ENCODE assay signal across 12 mouse cellular contexts in genomic region chr10:122681085-122681408, GRCm38 (mm10). TPM values are rescaled to one million over a fixed set of nuclear protein-coding genes. Genes with fewer than 3 reads are reported as not detected.
DNase-seq lines count a peak whose midpoint lies in the region; ATAC-seq and TF ChIP-seq lines count a peak whose summit lies in the region.
"Had no signal": no experiment of that assay in that cellular context is flagged by ENCODE, and none has a peak within 500 bp of the region (broad histone marks: within the 10 kb centered on the region; RNA-seq: fewer than 3 reads in every experiment).

No protein-coding gene starts in this region.

- H3K4me2 ChIP-seq in hindbrain, embryonic 13.5 days: peak overlapping the region; percentile 31; the same call in 1 of the 2 replicates

- intact Hi-C loops in gastrocnemius, adult 2 months (cut with DNase I): no loop called here

- 24% methylated on average over 4 of the region's 4 CpGs for WGBS in embryonic facial prominence, embryonic 10.5 days
- 26% methylated on average over 4 of the region's 4 CpGs for WGBS in hindbrain, embryonic 13.5 days

- H3K4me3 ChIP-seq in layer of hippocampus, adult 2 months: no peak overlapping the region
- H3K4me3 ChIP-seq in embryonic facial prominence, embryonic 10.5 days: peak overlapping the region; percentile 75; the same call in 1 of the 2 replicates
- H3K4me3 ChIP-seq in hindbrain, embryonic 13.5 days: peak overlapping the region; percentile 14; the same call in 1 of the 2 replicates
- no peak overlapping the region for H3K4me3 ChIP-seq in gastrocnemius, adult 2 months

- peaks cover 46% of the 10 kb centered on the region for H3K27me3 ChIP-seq in embryonic facial prominence, embryonic 10.5 days (replicated peaks; ENCODE audit: low read depth, poor library complexity, severe bottlenecking)
- H3K27me3 ChIP-seq in hindbrain, embryonic 13.5 days: peaks cover 12% of the 10 kb centered on the region; the same call in 1 of the 2 replicates

- 0 out of 2 replicates have a peak overlapping the region, but pooled peaks have one; percentile 43 for H3K9ac ChIP-seq in hindbrain, embryonic 13.5 days
- H3K9ac ChIP-seq: embryonic facial prominence, embryonic 15.5 days; limb, embryonic 12.5 days; liver, embryonic 15.5 days had no signal

- H3K27ac ChIP-seq in layer of hippocampus, adult 2 months: peak overlapping the region; percentile 36; the same call in 1 of the 2 replicates
- H3K27ac ChIP-seq in embryonic facial prominence, embryonic 10.5 days (replicated peaks): no peak overlapping the region
- H3K27ac ChIP-seq in hindbrain, embryonic 13.5 days: no peak overlapping the region
- no peak overlapping the region for H3K27ac ChIP-seq in gastrocnemius, adult 2 months
- H3K27ac ChIP-seq: embryonic facial prominence, embryonic 15.5 days; limb, embryonic 12.5 days; liver, embryonic 15.5 days had no signal

- no peak for TF ChIP-seq CTCF in layer of hippocampus, adult 2 months (conservative IDR thresholded peaks at IDR 0.05)
- TF ChIP-seq CTCF in gastrocnemius, adult 2 months (IDR thresholded peaks at IDR 0.05): no peak

- no peak for ATAC-seq in hindbrain, embryonic 13.5 days (ENCODE audit: low FRiP score)

- H3K4me1 ChIP-seq in embryonic facial prominence, embryonic 10.5 days: peaks cover 24% of the 10 kb centered on the region
- peaks cover 26% of the 10 kb centered on the region for H3K4me1 ChIP-seq in hindbrain, embryonic 13.5 days (replicated peaks)

- no peaks in the 10 kb centered on the region for H3K9me3 ChIP-seq in embryonic facial prominence, embryonic 10.5 days
- no peaks in the 10 kb centered on the region for H3K9me3 ChIP-seq in hindbrain, embryonic 13.5 days
- H3K9me3 ChIP-seq: embryonic facial prominence, embryonic 15.5 days; limb, embryonic 12.5 days; liver, embryonic 15.5 days had no signal

- no peaks in the 10 kb centered on the region for H3K36me3 ChIP-seq in embryonic facial prominence, embryonic 10.5 days (replicated peaks)
- no peaks in the 10 kb centered on the region for H3K36me3 ChIP-seq in hindbrain, embryonic 13.5 days
- H3K36me3 ChIP-seq: embryonic facial prominence, embryonic 15.5 days; limb, embryonic 12.5 days; liver, embryonic 15.5 days had no signal

- no peak for DNase-seq in layer of hippocampus, adult 2 months (ENCODE audit: low spot score in 2 of 2)
- DNase-seq in layer of hippocampus, adult 18-20 months (ENCODE audit: low spot score in 2 of 2): no peak
- no peak for DNase-seq in embryonic facial prominence, embryonic 10.5 days (ENCODE audit: low spot score)
- peak; percentile 20 for DNase-seq in naive thymus-derived CD4-positive, alpha-beta T cell, adult 2 months (ENCODE audit: low read depth)
- DNase-seq in gastrocnemius, adult 2 months: no peak
- DNase-seq in urinary bladder, adult 18-20 months (ENCODE audit: low spot score in 2 of 2): no peak
- no peak for DNase-seq in adrenal gland, postnatal 25 days
- DNase-seq: gastrocnemius, postnatal 36 days had no signal

RNA-seq across cellular contexts. Expression of gene Ppm1h, which starts 2.5 kb away (rescaled TPM):
- total RNA-seq in layer of hippocampus, adult 2 months (2021): 10 to 100 TPM; 74.8 to 75.3 TPM
- total RNA-seq in layer of hippocampus, adult 18-20 months (2021): 10 to 100 TPM; 68.7 to 70.3 TPM
- 3.4 and 3.9 TPM in 2 replicates for polyA plus RNA-seq in embryonic facial prominence, embryonic 10.5 days (2016; fragmentation: Nextera tagmentation; extraction: Ambion mirVana)
- 20.3 and 20.6 TPM in 2 replicates for polyA plus RNA-seq in hindbrain, embryonic 13.5 days (2015; fragmentation: Nextera tagmentation; extraction: Ambion mirVana)
- total RNA-seq in gastrocnemius, adult 2 months (2021): 1 to 10 TPM; 1.2 to 2.0 TPM
- total RNA-seq in adrenal gland, postnatal 25 days (2021): 32.2 and 39.7 TPM in 2 replicates

Comparison
In these comparisons a context has a peak if more than half of its experiments do, and no peak if none do; other contexts are left out.
1. H3K4me3 ChIP-seq: peak in embryonic facial prominence, embryonic 10.5 days (single experiment) and hindbrain, embryonic 13.5 days (single experiment); none in layer of hippocampus, adult 2 months (single experiment) and gastrocnemius, adult 2 months (single experiment).
2. RNA of gene Ppm1h, which starts 2.5 kb away (total RNA-seq): 74.8 to 75.3 TPM in layer of hippocampus, adult 2 months, 68.7 to 70.3 TPM in layer of hippocampus, adult 18-20 months and 32.2 to 39.7 TPM in adrenal gland, postnatal 25 days; 1.2 to 2.0 TPM in gastrocnemius, adult 2 months; every median in the first group is over 10 times any median in the second.